Mouse (Mus musculus): Measurements from ENCODE around the gene Arhgef26.

Gene Arhgef26

GRCm38 (mm10) chr3:62338044-62338443 is at the start of gene Arhgef26:
Gene Arhgef26 (plus strand): TSS chr3:62338344.
- DNase-seq (ENCODE audit: extremely low read depth, low read depth, low spot score) = no peak

- DNase-seq (ENCODE audit: extremely low read depth, low read depth, low spot score) = no peak
These were observed 27.7 kb upstream of the Arhgef26 start for GRCm38 (mm10) chr3:62310493-62310892.

DNA sequence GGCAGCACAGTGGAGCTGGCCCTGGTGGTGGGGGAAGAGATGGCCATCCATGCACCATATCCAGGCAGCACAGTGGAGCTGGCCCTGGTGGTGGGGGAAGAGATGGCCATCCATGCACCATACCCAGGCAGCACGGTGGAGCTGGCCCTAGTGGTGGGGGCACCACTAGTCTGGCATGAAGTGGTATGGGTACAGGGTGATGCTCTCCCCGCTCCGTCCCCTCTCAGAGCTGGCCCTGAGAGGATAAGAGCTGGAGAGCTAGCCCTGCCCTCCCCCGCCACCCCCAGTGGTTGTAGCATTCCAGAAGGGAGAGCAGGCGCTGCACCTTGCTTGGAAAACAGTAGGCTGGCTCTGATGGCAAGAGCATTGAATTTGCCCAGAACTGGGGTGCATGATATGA is 26.9 kb upstream of the Arhgef26 start:
- DNase-seq (ENCODE audit: extremely low read depth, low read depth, low spot score) = no peak

- DNase-seq (ENCODE audit: extremely low read depth, low read depth, low spot score) = no peak
These were observed 13.4 kb upstream of the Arhgef26 start for GRCm38 (mm10) chr3:62324708-62325107.

- no peak for DNase-seq (ENCODE audit: extremely low read depth, low read depth, low spot score)
These were observed 10.2 kb upstream of the Arhgef26 start for GRCm38 (mm10) chr3:62327903-62328302.

DNA sequence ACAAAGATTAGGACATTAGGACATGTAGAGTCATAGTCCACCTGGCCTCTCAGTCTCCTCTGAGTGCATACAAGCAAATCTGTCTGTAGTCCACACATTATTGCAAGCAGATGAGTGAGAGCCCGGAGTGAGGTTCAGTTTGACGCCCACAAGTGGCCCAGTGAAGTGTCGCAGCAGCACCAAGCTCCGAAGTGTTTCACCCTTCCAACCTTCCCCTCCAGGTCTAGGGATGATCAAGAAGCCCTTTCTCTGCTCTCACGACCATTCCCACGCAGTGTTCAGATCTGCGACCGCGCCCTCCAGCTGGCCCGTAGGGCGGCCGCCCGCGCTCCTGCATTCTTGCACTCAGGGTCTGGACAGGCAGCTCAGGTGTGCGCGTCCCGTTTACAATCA is 313 bp downstream of the Arhgef26 start:
- no peak for DNase-seq (ENCODE audit: extremely low read depth, low read depth, low spot score)

DNA sequence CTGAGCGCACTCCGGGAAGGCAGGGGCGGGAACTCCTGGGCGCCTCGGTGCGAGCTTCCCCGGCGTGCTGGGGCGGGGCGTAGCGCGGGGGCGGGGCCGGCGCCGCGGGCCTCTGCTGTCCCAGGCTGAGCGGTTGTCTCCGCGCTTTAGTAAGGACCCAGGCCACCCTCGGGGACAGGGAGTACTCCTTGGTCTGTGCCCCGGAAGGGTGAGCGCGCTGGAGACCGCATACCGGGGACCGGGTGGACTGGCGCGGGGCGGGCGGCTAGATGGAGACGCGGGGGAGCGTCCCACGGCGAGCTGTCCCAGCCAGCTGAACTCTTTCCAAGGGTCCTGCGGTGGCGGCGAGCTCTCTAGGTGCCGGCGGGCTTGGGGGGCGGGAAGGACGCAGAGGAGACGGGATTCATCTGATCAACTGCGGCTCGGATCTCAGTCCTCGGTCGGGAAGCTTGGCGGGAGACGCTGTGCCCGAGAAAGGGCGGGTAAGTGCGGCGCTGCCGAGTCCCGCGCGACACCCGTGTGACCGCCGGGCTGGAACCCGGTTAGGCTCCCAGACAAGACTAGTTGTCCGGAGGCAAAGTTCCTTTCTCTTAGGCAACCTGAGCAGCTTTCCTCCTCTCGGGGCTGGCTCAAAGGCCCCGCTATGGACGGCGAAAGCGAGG is 841 bp downstream of the Arhgef26 start:
- DNase-seq (ENCODE audit: extremely low read depth, low read depth, low spot score) = no peak

GRCm38 (mm10) chr3:62339516-62340051 is 1.4 kb downstream of the Arhgef26 start:
- DNase-seq (ENCODE audit: extremely low read depth, low read depth, low spot score) = no peak

GRCm38 (mm10) chr3:62340154-62340760 is 2.1 kb downstream of the Arhgef26 start:
- DNase-seq (ENCODE audit: extremely low read depth, low read depth, low spot score) = no peak

- no peak for DNase-seq (ENCODE audit: extremely low read depth, low read depth, low spot score)
These were observed 2.7 kb downstream of the Arhgef26 start for GRCm38 (mm10) chr3:62340861-62341260.

GRCm38 (mm10) chr3:62341496-62342205 is 3.5 kb downstream of the Arhgef26 start:
- DNase-seq (ENCODE audit: extremely low read depth, low read depth, low spot score) = no peak

- DNase-seq (ENCODE audit: extremely low read depth, low read depth, low spot score) = no peak
These were observed 10.5 kb downstream of the Arhgef26 start for GRCm38 (mm10) chr3:62348514-62349217.

GRCm38 (mm10) chr3:62349218-62349897 is 11.2 kb downstream of the Arhgef26 start:
- no peak for DNase-seq (ENCODE audit: extremely low read depth, low read depth, low spot score)

- DNase-seq (ENCODE audit: extremely low read depth, low read depth, low spot score) = no peak
These were observed 13.9 kb downstream of the Arhgef26 start for GRCm38 (mm10) chr3:62352071-62352470.

GRCm38 (mm10) chr3:62352876-62353275 is 14.7 kb downstream of the Arhgef26 start:
- DNase-seq (ENCODE audit: extremely low read depth, low read depth, low spot score) = no peak

DNA sequence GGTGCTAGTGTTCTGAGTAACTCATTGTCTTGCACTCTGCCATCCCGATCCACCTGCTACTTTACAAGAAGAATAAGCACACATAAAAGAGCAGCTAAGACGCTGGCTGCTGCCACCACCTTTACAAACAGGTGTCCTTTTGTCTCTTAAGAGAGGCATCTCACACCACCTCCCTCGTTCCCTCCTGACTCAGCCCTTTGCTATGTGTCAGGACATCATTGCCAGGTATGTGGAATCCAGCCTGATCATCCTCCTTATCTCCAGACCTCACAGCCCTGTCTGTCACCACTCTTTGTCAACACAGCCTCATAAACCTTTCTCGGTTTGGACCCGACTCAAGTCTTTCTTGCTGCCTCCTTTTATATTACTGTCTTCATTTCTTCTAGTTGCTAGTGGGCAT is 29.7 kb downstream of the Arhgef26 start:
- DNase-seq (ENCODE audit: extremely low read depth, low read depth, low spot score) = no peak

- DNase-seq (ENCODE audit: extremely low read depth, low read depth, low spot score) = no peak
These were observed 34.7 kb downstream of the Arhgef26 start for GRCm38 (mm10) chr3:62372841-62373240.

DNA sequence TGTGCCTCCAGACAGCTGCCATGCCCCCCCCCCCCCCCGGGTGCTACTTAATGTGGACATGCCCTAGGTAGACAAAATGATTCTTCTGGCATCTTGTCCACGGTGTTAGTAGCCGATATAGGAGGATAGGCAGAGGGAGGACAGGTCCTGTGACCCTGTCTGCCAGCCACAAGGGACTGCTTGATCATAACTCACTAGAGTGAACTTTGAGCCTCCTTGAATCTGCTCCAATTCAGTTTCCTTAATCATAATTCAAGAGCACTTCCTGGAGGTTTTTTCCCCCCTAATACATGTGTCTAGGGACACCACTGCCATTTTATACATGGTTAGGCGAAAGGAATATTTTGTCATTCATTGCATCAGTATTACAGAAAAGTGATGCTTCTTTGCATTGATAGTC is 36.2 kb downstream of the Arhgef26 start:
- DNase-seq (ENCODE audit: extremely low read depth, low read depth, low spot score) = no peak

GRCm38 (mm10) chr3:62374831-62375230 is 36.7 kb downstream of the Arhgef26 start:
- no peak for DNase-seq (ENCODE audit: extremely low read depth, low read depth, low spot score)

DNA sequence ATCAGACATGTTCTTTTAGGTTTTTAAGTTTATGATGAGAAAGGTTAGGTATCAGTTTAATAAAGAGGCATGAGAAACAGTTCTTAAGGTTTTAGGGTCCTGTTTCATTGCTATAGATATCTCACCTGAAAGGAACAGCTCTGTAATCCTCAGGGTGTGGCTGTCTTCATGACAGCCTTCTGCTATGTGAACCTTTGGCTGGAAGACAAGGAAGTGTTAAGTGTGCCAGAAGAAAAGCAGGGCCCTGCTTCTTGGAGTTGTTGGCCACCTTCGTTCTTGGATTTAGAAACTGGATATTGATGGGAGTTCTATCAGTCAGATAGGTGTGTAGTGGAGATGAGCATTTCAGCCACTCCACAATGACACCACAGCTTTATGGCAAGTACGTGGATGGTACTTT is 38.6 kb downstream of the Arhgef26 start:
- no peak for DNase-seq (ENCODE audit: extremely low read depth, low read depth, low spot score)

DNA sequence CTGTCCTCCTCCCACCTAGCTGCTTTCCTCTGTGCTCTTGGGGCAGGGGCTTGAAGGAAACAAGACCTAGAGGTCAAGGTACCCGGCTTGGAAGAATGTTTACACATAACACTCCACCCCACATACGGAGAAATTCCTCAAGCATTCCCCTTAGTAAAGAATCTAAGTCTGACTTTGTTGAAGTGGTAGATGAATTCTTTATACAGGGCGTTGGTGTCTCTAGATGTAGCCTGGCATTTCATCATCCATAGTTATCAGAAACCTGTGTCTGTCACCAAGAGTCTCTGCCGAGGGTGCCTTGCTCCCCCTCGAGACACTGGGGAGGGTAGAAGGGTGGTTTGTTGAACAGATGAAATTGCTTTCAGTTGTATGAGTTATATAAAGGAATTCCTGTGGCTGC is 41.8 kb downstream of the Arhgef26 start:
- DNase-seq (ENCODE audit: extremely low read depth, low read depth, low spot score) = no peak
